Mouse (Mus musculus): ENCODE measurements around the gene Nr5a1. TPM values are rescaled to one million over a fixed set of nuclear protein-coding genes. Genes with fewer than 3 reads are reported as not detected.

Nr5a1 gene
- polyA plus RNA-seq, 1 experiment from 2014 or later, result 0.29 TPM

GRCm38 (mm10) chr2:38652098-38652497 is 62.2 kb downstream of the Nr5a1 start:
- no peaks in the 10 kb centered on the region for H3K4me1 ChIP-seq (ENCODE audit: insufficient read depth)
- no peaks in the 10 kb centered on the region for H3K36me3 ChIP-seq (ENCODE audit: insufficient read depth)
- no peaks in the 10 kb centered on the region for H3K27me3 ChIP-seq (ENCODE audit: insufficient read depth, low read length)
- no peak overlapping the region for H3K4me3 ChIP-seq (ENCODE audit: low read depth, low read length)
- H3K9me3 ChIP-seq (ENCODE audit: low read depth, low read length), result no peaks in the 10 kb centered on the region
- WGBS, result 56% methylated on average over 7 of the region's 7 CpGs
- no peak for TF ChIP-seq CTCF (IDR thresholded peaks at IDR 0.05; ENCODE audit: low read depth)
- no peak overlapping the region for H3K9ac ChIP-seq
- DNase-seq (no peak), ATAC-seq (ENCODE audit: insufficient read depth) (no peak)
- H3K27ac ChIP-seq (ENCODE audit: low read depth), result no peak overlapping the region
- no peak overlapping the region for H3K4me2 ChIP-seq

DNA sequence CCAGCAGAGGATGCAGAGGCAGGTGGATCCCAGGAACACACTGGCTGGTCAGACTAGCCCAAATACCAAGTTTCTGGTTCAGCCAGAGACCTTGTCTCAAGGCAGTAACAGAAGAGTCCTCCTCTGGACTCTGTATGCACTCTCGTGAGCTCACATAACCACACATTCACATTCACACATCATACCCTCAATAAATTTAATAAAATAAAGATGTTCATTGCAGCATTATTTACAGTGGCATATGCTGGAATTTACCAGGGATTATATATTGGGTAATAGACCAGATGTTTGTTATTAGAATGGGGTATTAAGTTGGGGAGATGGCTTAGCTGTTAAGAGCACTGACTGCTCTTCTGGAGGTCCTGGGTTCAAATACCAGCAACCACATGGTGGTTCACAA is 64.0 kb downstream of the Nr5a1 start:
- Histone ChIP-seq H3K4me1 (ENCODE audit: insufficient read depth) (no peaks in the 10 kb centered on the region), H3K4me2 (no peak overlapping the region), H3K4me3 (ENCODE audit: low read depth, low read length) (no peak overlapping the region), H3K9ac (no peak overlapping the region), H3K27me3 (ENCODE audit: insufficient read depth, low read length) (no peaks in the 10 kb centered on the region), H3K9me3 (ENCODE audit: low read depth, low read length) (no peaks in the 10 kb centered on the region), H3K27ac (ENCODE audit: low read depth) (no peak overlapping the region), H3K36me3 (ENCODE audit: insufficient read depth) (no peaks in the 10 kb centered on the region)
- no peak for TF ChIP-seq CTCF (IDR thresholded peaks at IDR 0.05; ENCODE audit: low read depth)
- WGBS, result 73% methylated on average over 1 of the region's 1 CpGs
- no peak for ATAC-seq (ENCODE audit: insufficient read depth)
- DNase-seq, result no peak

DNA sequence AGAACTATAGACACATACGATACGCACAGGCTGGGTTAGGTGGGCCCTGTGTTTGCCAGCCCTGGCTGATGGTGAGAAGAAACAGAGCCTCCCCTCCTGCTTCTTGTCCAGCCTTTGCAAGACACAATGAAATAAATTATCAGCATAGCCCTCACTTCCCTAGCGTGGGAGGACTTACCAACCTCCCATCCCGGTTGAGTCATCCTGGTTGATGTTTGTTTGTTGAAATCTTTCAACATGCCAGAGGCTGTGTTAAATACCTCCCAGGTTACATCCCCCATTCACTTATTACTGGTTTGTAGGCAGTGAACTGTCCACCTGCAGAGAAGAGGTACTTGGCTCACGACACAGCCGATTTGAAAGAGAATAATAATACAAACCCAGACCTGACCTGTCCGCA is 66.7 kb downstream of the Nr5a1 start:
- 83% methylated on average over 7 of the region's 7 CpGs for WGBS

GRCm38 (mm10) chr2:38647201-38647606 is 67.1 kb downstream of the Nr5a1 start:
- H3K27ac ChIP-seq (ENCODE audit: low read depth), result no peak overlapping the region
- no peaks in the 10 kb centered on the region for H3K36me3 ChIP-seq (ENCODE audit: insufficient read depth)
- DNase-seq (no peak), ATAC-seq (ENCODE audit: insufficient read depth) (no peak)
- 0 out of 2 replicates have a peak, but pooled peaks cover 5% of the 10 kb centered on the region for H3K4me1 ChIP-seq (ENCODE audit: insufficient read depth)
- 67% methylated on average over 8 of the region's 8 CpGs for WGBS
- no peak overlapping the region for H3K4me2 ChIP-seq
- H3K27me3 ChIP-seq (ENCODE audit: insufficient read depth, low read length), result no peaks in the 10 kb centered on the region
- H3K9me3 ChIP-seq (ENCODE audit: low read depth, low read length), result no peaks in the 10 kb centered on the region
- no peak for TF ChIP-seq CTCF (IDR thresholded peaks at IDR 0.05; ENCODE audit: low read depth)
- no peak overlapping the region for H3K4me3 ChIP-seq (ENCODE audit: low read depth, low read length)
- no peak overlapping the region for H3K9ac ChIP-seq

More for the DNA sequence above, 66.7 kb downstream of the Nr5a1 start:
- H3K27me3 ChIP-seq (ENCODE audit: insufficient read depth, low read length), result no peaks in the 10 kb centered on the region
- no peak overlapping the region for H3K4me2 ChIP-seq
- no peaks in the 10 kb centered on the region for H3K9me3 ChIP-seq (ENCODE audit: low read depth, low read length)
- no peak overlapping the region for H3K4me3 ChIP-seq (ENCODE audit: low read depth, low read length)
- no peak for ATAC-seq (ENCODE audit: insufficient read depth)
- H3K36me3 ChIP-seq (ENCODE audit: insufficient read depth), result no peaks in the 10 kb centered on the region
- no peak overlapping the region for H3K9ac ChIP-seq
- no peak overlapping the region for H3K27ac ChIP-seq (ENCODE audit: low read depth)
- H3K4me1 ChIP-seq (ENCODE audit: insufficient read depth), result 0 out of 2 replicates have a peak, but pooled peaks cover 3% of the 10 kb centered on the region
- no peak for TF ChIP-seq CTCF (IDR thresholded peaks at IDR 0.05; ENCODE audit: low read depth)
- DNase-seq, result no peak

GRCm38 (mm10) chr2:38645936-38646335 is 68.4 kb downstream of the Nr5a1 start:
- no peak overlapping the region for H3K9ac ChIP-seq
- H3K27ac ChIP-seq (ENCODE audit: low read depth), result no peak overlapping the region
- TF ChIP-seq CTCF (IDR thresholded peaks at IDR 0.05; ENCODE audit: low read depth), result peak; percentile 76
- H3K4me1 ChIP-seq (ENCODE audit: insufficient read depth), result 0 out of 2 replicates have a peak, but pooled peaks cover 5% of the 10 kb centered on the region
- H3K4me2 ChIP-seq, result no peak overlapping the region
- WGBS, result 0% methylated on average over 3 of the region's 3 CpGs
- H3K4me3 ChIP-seq (ENCODE audit: low read depth, low read length), result no peak overlapping the region
- ATAC-seq (ENCODE audit: insufficient read depth) (peak; percentile 57), DNase-seq (peak; percentile 86)
- no peaks in the 10 kb centered on the region for H3K9me3 ChIP-seq (ENCODE audit: low read depth, low read length)
- H3K36me3 ChIP-seq (ENCODE audit: insufficient read depth), result peaks cover 11% of the 10 kb centered on the region
- no peaks in the 10 kb centered on the region for H3K27me3 ChIP-seq (ENCODE audit: insufficient read depth, low read length)

DNA sequence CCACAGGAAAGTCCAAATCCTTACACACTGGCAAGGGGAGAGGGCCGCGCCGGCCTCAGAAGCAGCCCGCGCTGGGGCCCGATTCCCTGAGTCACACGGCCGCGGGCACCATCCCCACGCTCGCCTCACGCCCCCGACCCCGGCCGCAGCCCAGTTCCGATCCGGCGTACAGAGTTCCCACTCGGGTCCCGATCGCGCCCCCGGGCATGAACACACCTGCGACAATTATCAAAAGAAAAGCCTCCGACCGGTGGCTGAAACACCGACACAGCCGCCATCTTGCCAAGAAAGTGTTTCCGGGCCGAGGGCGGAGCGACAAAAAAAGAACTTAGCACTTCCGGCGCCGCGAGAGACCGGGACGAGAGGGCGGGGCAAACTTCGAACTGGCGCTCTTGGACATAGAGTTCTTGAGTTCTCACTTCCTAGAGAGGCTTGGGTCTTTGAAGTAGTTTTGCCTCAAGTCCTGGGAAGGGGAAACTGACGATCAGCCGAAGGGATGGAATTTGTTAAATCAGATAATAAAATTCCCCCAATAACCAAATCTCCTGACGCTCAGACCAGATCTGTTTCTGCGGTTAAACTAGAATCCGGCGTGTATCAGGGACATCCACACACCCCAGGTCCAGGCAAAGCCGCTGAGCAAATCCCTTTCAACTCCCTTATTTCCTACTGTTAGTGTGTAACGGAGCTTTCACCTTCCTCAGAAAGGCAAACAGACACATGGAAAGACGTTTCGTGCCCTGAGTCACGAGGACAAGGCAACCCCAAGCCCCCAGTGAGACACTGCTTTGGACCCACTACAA is 70.5 kb downstream of the Nr5a1 start, which contains the start of gene Psmb7:
Gene Psmb7, minus strand, starts transcription at position 463 of the 803 bp plus-strand sequence.
- Histone ChIP-seq H3K36me3 (ENCODE audit: insufficient read depth) (peaks cover 30% of the 10 kb centered on the region), H3K27me3 (ENCODE audit: insufficient read depth, low read length) (no peaks in the 10 kb centered on the region), H3K4me1 (ENCODE audit: insufficient read depth) (0 out of 2 replicates have a peak, but pooled peaks cover 5% of the 10 kb centered on the region), H3K9me3 (ENCODE audit: low read depth, low read length) (no peaks in the 10 kb centered on the region), H3K4me2 (peak within 1 kb of the TSS; percentile 90), H3K27ac (ENCODE audit: low read depth) (peak within 1 kb of the TSS; percentile 70), H3K4me3 (ENCODE audit: low read depth, low read length) (peak within 1 kb of the TSS; percentile 89), H3K9ac (peak within 1 kb of the TSS; percentile 91)
- DNase-seq (peak; percentile 98), ATAC-seq (ENCODE audit: insufficient read depth) (peak; percentile 89)
- TF ChIP-seq CTCF (IDR thresholded peaks at IDR 0.05; ENCODE audit: low read depth), result no peak
- 2% methylated on average over 52 of the region's 52 CpGs for WGBS

Other genes with a start within 250 kb of the Nr5a1 start
- gene Nek6, start 202.9 kb downstream of the Nr5a1 start, polyA plus RNA-seq (2014; fragmentation: Nextera tagmentation; extraction: Ambion mirVana), result 129 and 134 TPM in 2 replicates
- gene Psmb7, start 70.5 kb downstream of the Nr5a1 start, polyA plus RNA-seq (2014; fragmentation: Nextera tagmentation; extraction: Ambion mirVana), result 264 and 270 TPM in 2 replicates
- 1.4 and 1.9 TPM in 2 replicates for gene Nr6a1, start 213.1 kb upstream of the Nr5a1 start, polyA plus RNA-seq (2014; fragmentation: Nextera tagmentation; extraction: Ambion mirVana)
- 2.7 and 2.9 TPM in 2 replicates for gene Olfml2a, start 217.4 kb upstream of the Nr5a1 start, polyA plus RNA-seq (2014; fragmentation: Nextera tagmentation; extraction: Ambion mirVana)